Mouse (Mus musculus): ENCODE data around the gene Fcrl6.

Gene Fcrl6

DNA sequence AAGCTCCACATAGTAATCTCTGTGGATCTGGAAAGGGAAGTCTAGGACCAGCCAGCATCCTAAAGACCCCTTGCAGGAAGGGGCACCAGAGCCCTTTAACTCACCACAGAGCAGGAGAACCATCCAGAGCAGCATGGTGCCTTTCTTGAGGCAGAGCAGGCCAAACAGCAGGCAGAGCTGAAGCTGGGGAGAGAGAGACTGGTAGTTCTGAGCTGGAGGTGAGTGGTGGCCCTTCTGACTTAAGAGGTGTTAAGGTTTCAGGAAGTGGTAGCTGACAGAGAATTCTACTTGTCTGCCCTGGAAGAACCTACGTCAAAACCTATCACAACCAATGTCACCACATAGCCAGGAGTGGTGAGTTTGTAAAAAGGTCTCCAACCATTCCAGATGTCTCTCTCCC, at the start of gene Fcrl6:
Fcrl6 (minus strand) TSS at position 226 of the 400 bp plus-strand sequence.
- DNase-seq (ENCODE audit: low spot score in 2 of 2): no peak

DNA sequence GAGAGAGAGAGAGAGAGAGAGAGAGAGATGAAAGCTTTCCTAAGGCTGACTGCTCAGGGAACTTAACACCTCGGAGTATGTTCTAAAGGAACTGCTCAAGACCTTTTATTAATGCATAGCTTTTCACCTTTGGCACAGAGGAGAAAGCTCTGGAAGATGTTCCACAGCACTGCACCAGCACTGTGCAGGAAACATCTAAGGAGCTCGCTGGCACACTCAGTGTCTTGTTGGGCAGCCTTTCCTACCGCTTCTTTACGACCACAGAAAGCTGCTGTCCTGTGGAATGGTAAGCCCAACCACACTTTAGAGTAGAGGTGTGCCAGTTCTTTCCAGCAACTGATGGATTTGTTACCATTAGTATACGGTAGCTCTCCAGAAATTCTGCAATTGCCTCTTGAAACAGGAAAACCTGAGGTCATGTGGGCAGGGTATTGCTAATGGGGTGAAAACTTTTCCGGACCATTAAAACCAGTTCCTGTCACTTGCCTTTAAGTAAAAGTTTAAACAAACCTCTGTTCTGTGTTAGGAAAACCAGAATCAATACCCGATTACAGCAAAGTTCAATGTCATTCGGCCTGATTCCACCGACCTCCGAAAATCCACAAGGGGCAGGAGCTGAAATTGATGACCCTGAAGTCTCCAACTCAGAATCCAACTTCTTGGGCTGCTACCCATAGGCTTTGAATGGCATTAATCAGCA, 49.1 kb upstream of the Fcrl6 start:
- DNase-seq (ENCODE audit: low spot score in 2 of 2): no peak

DNA sequence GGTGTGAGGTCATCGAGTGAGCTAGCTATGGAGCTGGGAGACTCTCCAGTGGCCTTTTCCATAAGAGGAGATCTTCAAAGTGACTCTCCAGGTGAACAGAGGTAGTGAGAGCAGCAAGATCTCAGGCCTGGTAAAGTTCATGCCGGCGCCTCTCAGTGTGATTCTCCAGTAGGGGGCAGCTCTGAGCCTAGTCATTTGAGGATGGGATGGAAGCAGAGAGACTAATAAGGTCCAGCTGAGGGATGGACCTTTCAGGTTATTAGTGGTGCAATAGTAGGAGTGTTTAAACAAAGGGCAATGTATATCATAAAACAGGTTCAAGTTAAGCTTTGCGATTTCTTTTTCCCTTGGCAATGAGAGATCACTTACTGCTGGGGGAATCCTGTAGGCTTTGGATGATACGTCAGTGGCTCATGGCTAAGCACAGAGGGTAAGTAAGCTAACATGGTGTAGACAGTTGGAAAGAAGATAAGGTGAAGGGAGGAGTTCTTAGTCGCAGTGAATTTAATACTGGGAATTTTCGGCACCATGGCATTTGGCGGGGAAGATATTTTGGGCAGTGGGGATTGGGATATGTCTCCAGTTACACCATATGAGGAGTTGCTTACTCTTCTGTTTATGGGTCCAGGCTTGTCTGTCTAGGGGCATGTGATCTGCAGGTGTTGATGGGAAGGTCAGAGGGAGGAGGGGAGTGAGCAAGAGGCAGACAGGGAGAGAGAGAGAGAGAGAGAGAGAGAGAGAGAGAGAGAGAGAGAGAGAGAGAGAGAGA, 48.4 kb upstream of the Fcrl6 start:
- no peak for DNase-seq (ENCODE audit: low spot score in 2 of 2)

DNA sequence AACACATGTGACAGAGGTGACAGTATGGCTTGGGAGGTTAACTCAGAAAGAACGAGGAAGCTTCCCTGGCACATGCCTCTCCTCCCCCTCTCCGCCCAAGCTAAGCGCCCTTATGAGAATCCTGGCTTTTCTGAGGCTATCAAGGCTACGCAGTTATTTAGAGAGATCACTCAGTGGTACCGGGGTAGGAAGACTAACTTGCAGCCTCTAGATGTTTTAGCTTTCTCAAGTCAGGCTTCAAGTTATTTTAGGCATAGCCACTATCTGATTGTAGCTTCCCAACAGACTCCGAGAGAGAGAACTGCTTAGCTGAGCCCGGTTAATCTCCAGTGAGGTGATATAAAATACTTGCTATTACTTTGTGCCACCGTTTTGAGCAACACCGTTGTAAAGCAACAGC, 47.0 kb upstream of the Fcrl6 start:
- DNase-seq (ENCODE audit: low spot score in 2 of 2): no peak

DNA sequence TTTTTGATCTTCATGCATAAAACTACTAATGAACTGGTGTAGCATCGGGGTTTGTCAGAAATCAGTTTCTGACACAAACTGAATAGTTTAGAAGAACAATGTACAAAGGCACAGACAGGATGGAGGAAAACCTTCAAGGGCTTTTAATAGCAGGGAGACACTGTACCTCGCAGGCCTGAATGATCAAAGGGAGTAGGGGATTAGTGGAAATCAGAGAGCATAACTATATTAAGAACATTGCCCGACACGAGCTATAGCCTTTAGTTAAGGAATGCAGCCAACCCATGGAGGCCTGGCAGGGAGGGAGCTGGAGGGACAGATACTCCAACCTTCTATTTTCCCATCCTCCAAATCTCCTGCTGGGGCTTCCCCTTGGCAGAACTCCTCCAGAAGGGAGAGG, 44.9 kb upstream of the Fcrl6 start:
- no peak for DNase-seq (ENCODE audit: low spot score in 2 of 2)

DNA sequence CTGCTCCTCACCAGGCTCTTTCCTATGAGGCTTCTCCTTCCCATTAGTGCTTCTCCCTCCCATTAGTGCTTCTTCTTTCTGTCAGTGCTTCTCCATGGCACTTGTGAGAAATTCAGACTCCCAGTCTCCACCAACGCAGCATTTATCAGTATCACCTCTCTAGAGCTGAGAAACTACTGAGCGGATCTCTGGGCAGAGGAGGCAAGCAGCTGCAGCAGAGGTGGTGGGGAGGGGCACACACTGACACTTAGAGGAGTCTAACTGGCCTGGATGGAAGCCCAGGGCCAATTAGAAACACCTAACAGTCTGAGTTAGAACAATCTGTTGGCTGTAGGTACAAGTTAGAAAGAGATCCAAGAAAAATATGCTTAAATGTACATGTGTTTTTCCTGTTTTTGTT, 36.4 kb upstream of the Fcrl6 start:
- DNase-seq (ENCODE audit: low spot score in 2 of 2): no peak

DNA sequence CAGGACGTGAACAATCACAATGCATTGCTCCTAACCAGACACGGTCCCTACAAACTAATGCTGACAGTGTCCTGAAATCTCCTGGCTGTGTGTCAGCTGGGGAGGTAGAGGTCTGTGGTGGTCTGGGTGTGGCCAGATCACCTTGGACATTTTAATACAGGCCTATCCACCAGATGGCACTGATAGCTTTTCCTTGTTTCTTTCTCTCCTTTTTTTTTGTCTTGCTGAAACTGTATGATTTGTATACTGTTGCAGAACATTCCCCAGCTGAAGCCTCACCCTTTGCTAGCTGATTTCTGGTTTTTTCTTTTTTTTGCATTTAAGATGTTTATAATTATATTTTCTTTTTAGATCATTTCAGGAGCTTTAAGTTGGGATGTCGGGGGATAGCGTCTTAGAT, 35.5 kb upstream of the Fcrl6 start:
- DNase-seq (ENCODE audit: low spot score in 2 of 2): no peak

DNA sequence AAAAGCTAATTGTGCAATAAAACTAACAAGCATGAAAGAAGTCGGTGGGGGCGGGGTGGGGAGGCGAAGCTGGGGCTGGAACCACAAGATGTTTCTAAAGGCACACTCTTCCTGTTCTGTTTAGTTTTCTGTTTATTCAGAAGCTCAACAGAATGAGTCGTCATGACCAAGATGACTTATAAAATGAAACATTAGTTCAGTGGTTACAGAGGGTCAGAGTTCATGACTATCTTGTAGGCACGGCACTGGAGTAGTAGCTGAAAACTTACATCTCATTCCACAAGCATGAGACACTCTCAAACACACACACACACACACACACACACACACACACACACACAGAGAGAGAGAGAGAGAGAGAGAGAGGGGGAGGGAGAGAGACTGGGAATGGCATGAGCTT, 33.9 kb upstream of the Fcrl6 start:
- DNase-seq (ENCODE audit: low spot score in 2 of 2): no peak

DNA sequence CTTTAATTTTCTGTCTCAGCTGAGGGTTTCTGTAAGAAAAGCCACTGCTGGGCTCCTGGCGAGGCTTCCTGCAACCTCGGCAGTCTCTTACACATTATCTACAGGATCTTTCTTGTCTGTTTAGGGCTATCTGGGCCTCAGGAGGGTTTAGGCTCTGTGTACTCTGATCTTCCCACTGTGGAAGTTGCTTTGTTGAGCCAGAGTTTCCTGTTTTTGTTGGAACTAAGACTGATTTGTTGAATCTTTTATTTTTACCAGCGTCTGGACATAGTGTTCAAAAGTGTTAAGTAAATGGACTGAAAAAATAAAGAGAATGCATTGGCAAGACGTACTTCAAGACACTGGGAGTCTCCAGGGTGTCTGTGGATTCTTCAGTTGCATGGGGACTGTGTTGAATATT, 32.9 kb upstream of the Fcrl6 start:
- no peak for DNase-seq (ENCODE audit: low spot score in 2 of 2)

DNA sequence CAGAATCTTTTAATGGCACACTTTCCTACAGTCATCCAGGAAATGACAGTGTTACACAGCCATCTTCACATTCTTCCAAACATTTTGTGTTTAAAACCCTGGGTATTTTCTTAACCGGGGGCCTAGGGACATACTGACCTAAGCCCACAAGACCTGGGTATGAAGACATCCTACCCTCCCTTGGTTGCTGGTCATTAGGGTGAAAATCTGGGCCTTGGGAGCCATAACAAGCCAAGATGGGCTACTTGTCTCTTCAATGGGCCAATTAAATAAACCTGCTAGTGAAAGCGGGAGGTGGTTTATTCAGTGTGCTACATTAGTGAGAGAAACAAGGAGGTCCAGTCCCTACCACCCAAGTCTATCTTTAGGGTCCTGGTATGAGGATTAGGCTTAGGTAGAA, 31.8 kb upstream of the Fcrl6 start:
- no peak for DNase-seq (ENCODE audit: low spot score in 2 of 2)

DNA sequence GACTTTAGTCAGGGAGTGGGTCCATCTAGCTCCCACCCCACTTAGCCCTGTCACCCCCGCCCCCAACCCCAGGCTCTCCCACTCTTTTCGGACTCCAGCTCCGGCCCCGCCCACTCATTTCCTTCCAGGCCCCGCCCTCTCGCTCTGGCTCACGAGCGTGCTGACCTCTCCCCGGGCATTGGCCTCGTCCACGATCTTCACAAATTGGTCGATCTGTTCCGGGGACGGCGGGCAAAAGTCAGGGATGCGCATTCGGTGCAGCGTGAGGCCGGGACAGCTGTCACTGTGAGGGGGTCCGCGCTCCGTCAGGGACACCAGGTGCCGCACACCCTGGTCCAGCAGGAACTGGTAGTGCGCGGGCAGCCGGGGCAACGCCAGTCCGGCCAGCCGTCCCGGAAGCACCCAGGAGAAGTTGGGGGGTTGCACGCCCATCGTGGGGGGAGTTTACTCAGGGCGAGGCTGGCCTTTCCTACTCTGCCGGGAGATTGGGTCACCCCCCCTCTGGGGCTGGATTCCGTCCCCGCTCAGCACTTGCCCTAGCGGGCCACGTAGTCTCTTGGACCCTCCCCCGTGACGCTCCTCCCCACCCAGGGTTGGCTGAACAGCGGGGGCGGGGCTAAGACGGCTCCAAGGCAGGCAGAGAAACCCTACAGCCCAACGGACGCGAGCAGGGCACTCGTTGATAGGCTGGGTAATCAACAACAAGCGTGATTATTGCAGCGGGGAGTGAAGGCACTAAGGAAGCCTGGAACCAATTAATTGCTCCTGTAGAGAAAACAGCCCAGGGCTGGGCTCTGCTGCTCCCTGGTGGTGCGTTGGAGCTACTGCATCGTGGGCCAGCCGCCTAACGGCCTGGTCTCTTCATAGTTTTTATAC, 30.3 kb upstream of the Fcrl6 start, which contains the start of gene Dusp23:
Dusp23 (minus strand) TSS at position 512 of the 876 bp plus-strand sequence.
- DNase-seq (ENCODE audit: low spot score in 2 of 2): peak; percentile 92 to 93

DNA sequence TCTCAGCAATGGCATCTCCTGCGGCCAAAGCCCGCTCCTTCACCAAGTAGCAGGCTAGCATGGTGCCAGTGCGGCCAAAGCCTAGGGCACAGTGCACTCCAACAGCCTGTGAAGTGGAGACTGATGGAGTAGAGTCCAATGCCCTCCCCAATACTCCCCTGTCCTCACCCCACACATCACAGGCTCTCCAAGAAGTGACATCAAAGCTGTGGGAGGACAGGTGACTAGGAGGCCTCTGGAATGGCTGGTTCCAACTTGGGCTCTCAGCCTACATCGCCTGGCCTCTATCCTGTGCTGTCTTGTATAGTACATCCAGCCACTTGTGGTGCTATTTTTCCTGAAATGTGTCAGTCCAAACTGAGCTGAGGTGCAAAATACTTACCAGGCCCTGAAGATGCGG, 29.4 kb upstream of the Fcrl6 start:
- DNase-seq (ENCODE audit: low spot score in 2 of 2): no peak

DNA sequence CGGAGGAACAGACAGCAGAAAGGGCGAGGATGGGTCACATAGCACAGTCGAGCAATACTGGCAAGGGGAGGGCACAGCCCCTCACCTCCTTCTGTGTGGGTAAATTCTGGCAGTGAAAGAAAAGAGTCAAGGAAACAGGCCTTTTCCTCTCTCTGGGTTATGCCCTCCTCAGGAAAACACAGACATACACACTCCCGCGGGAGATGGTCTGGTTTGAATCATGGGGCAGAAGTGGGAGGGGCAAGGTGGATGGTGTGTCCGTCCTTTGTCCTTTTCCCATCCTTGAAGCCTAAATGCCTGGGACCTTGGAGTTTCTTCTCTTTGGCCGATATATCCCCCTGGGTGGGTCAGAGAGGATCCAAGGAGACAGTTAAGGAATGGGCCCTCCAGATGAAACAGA, 27.5 kb upstream of the Fcrl6 start:
- DNase-seq (ENCODE audit: low spot score in 2 of 2): no peak

DNA sequence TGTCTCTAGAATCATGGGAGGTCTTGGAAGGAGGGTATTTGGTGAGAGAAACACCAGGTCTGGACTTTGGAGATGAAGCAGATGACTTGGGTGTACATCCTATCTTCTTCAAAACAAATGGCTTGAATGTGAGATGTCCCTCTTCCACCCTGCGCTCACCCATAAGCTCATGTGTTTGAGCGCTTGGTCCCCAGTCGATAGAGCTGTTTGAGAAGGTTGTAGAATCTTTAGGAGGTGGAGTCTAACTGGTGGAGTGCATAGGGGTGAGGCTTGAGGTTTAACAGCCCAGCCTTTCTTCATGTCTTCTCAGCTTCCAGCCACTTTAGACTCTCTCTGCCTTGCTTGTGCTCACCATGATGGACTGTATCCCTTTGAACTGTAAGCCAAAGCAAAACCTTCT, 24.0 kb upstream of the Fcrl6 start:
- no peak for DNase-seq (ENCODE audit: low spot score in 2 of 2)

DNA sequence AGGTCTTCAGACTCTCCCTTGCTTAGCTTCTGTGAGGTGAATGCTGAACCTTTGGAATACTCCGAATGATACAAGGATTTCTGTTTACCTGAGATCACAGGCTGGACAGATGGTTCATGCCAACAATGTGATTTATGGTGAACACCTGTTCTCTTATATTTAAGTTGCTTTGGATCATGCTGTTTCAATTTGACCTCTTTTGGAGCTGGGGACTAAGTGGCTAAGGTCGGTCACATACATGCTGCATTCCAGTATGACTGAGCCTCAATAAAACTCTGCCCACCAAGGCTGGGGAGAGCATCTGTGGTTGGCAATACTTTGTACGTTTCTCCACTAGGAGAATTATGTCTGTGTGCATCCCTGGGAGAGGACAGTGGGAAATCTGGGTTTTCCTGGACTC, 21.7 kb upstream of the Fcrl6 start:
- no peak for DNase-seq (ENCODE audit: low spot score in 2 of 2)

DNA sequence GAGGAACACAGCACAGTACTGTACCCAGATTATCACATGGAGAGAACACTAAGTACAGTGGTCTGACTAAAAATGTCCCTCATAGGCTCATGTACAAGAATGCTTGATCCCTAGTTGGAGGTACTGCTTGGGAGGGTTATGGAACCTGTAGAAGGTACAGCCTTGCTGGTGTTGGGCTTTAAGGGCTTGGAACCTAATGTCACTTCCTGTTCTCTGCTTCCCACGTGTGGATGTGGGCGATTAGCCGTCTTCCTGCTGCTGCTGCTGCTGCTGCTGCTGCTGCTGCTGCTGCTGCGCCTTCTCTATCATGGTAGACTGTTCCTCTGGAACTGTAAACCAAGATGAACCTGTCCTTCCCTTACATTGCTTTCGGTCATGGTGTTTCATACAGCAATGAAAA, 21.2 kb upstream of the Fcrl6 start:
- no peak for DNase-seq (ENCODE audit: low spot score in 2 of 2)

DNA sequence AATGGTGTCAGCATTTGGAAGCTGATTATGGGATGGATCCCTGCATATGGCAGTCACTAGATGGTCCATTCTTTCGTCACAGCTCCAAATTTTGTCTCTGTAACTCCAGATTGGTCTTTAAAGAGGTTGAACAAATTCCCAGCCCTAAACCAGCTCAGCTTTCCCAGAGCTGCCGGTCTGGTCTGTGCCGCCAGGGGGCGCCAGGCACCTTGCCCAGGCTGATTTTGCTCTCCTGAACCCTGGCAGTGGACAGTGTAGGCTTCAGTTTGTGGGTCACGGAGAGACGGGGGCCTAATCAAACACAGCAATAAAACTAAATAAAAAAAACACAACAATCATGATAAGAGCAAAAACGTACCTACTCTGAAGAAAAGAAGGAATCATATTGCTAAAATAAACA, 16.9 kb upstream of the Fcrl6 start:
- DNase-seq (ENCODE audit: low spot score in 2 of 2): peak; percentile 57 to 66

DNA sequence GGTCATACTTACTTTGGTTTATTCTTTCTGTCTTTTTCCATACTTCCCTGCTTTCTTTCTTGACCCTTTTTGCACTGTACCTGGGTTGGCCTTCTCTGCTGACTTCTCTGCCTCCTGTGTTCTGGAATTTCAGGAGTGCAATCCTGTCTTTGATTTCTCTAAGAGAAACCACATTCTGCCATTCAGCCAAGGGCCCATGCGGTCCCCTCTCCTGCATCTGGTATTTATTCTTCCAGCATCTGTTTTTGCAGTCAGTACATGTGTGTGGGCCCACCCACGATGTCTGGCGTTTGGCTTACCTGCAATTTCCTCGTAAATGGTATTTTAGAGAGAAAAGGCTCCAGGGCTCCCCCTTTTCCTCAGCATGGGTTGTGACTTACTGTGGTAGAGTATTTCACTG, 15.8 kb upstream of the Fcrl6 start:
- no peak for DNase-seq (ENCODE audit: low spot score in 2 of 2)

DNA sequence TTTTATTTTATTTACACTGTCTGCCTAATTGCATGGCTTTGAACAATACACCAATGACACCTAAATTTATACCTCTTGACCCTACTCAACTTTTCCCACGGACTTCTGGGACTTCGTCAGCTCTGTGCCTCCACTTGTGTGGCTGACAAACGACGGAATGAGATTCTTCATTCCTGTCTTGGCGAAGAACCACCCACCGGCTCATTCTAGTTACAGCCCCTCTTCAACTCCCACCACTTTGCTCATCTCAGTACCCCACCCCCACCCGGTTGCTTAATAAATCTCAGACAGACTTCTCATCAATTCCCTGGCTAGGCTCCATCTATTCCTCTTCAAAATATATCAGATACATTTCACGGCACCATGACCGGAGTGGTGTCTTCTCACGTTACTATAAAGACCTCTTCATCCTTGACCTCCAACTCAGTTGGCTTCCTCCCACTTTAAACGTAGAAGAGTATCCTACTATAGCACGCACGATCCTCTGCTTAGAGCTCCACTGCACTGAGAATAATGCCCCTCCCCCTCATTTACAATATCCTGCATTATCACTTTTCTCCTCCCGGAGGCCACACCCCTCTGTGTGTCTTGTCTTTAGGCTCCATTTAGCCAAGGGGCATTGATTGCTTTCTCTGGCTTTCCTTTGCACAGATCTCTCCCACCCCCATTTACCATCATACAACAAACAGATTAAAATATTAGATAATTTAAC, 15.2 kb upstream of the Fcrl6 start:
- no peak for DNase-seq (ENCODE audit: low spot score in 2 of 2)

DNA sequence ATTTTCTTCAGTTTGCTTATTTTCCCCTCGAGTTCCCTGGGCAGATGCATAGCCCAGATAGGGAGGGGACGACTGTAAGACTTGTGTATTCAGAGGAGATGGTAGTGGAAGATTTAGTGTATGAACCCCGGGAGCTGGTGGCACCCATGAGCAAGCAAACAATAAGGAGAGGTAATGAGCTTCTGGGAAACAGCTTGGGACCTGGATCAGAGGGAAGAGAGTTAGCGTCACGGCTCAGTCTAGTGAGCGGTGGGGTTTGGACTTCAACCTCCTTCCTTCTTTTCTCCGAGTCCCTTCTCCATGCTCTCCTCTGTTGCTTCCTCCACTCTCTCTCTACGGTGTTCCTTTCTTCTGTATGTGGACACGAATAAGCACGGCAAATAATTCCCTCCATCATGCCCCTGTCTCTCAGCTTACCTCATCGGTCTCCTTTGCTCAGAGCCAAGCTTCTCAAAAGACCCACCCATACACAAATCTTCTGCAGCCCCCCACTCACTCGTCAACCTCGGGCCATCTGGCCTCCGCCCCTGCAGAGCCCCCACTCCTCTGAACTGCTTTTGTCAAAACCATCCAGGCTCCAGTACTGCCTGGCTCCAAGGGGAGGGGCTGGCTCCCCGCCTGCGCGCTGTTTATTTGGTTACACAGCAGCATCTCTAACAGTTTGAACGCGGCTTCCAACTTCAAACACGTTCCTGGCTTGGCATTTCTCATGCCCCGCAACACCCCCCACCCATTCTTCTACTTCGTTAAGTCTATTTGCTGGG, 14.4 kb upstream of the Fcrl6 start:
- peak in 1 of 2 experiments; percentile 18 for DNase-seq (ENCODE audit: low spot score in 2 of 2)

DNA sequence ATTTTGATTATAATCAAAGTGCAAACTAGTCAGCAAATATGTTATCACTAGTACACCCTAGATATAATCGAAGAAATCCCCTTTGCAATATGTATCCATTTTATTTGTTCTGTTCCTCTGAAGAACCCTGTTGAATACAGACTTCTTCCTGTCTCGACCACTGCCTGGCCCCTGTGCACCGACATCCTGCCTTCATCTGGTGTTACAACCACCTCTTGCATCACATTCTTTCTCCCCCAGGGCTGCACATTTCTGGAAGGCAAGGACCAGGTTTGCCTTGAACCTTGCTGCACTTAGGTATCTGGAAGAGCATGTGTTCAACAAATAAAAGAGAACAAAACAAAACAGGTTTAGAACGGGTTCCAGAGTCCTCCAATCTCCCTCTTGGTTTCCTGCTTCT, 13.1 kb upstream of the Fcrl6 start:
- no peak for DNase-seq (ENCODE audit: low spot score in 2 of 2)

Measured in frontal cortex, postnatal 36 days (tissue).